Mouse (Mus musculus) limb, embryonic 14.5 days (tissue): ENCODE measurements around the gene 1700012A03Rik. TPM values are rescaled to one million over a fixed set of nuclear protein-coding genes. Genes with fewer than 3 reads are reported as not detected.

ENCODE experiments used
- ATAC-seq: fragments of 200-750 bp; cut with Nextera tagmentation; 2 replicates; pipeline ENCODE4 v1.8.0; 2017; ENCODE audit warnings: low read depth, moderate number of reproducible peaks, moderate TSS enrichment; ENCODE audit not compliant: low FRiP score
- DNase-seq: peaks from one replicate; pipeline ENCODE4 v3.0.0-alpha.2; 2015; ENCODE audit warnings: low spot score
- H3K27ac ChIP-seq: fragments of 300-500 bp; sonication (generic); replicated peaks from 2 replicates; pipeline ENCODE4 v1.5.1; 2014; ENCODE audit warnings: low read depth, mild to moderate bottlenecking, low read length, moderate library complexity, mixed read lengths
- H3K27me3 ChIP-seq: fragments of 300-500 bp; sonication (generic); 2 replicates; pipeline ENCODE4 v1.6.1; 2014; ENCODE audit warnings: low read length, mixed read lengths; ENCODE audit not compliant: control insufficient read depth, insufficient read depth
- H3K36me3 ChIP-seq: fragments of 300-500 bp; sonication (generic); 2 replicates; pipeline ENCODE4 v1.6.1; 2014; ENCODE audit warnings: mild to moderate bottlenecking, low read length, moderate library complexity, mixed read lengths; ENCODE audit not compliant: control insufficient read depth, insufficient read depth
- H3K4me1 ChIP-seq: fragments of 300-500 bp; sonication (generic); 2 replicates; pipeline ENCODE4 v1.6.1; 2014; ENCODE audit warnings: antibody characterized with exemption, low read length, mixed read lengths; ENCODE audit not compliant: control insufficient read depth, insufficient read depth
- H3K4me2 ChIP-seq: fragments of 300-500 bp; sonication (generic); replicated peaks from 2 replicates; pipeline ENCODE4 v1.6.1; 2014; ENCODE audit warnings: low read depth, mild to moderate bottlenecking, low read length, moderate library complexity; ENCODE audit not compliant: severe bottlenecking
- H3K4me3 ChIP-seq: fragments of 300-500 bp; sonication (generic); replicated peaks from 2 replicates; pipeline ENCODE4 v1.5.1; 2014; ENCODE audit warnings: low read length
- H3K9ac ChIP-seq: fragments of 300-500 bp; sonication (generic); 2 replicates; pipeline ENCODE4 v1.6.1; 2014; ENCODE audit warnings: mild to moderate bottlenecking, low read depth, low read length, moderate library complexity; ENCODE audit not compliant: severe bottlenecking
- H3K9me3 ChIP-seq: fragments of 300-500 bp; sonication (generic); 2 replicates; pipeline ENCODE4 v1.6.1; 2016; ENCODE audit warnings: low read length; ENCODE audit not compliant: control insufficient read depth
- POLR2A ChIP-seq: fragments of 200-500 bp; IDR thresholded peaks from 2 replicates; pipeline ENCODE4 v1.8.0; 2012; ENCODE audit warnings: inconsistent platforms, mild to moderate bottlenecking, moderate library complexity, borderline replicate concordance; ENCODE audit not compliant: insufficient read depth, insufficient read length; ENCODE audit errors: extremely low read depth
- WGBS: fragments of 180-500 bp; shearing (Covaris S2); extraction: QIAGEN DNeasy Blood & Tissue Kit; methylation state at CpG from one replicate; pipeline ENCODE4 v1.1.7; 2014; 5-methylcytosine and 5-hydroxymethylcytosine counted together
- polyA plus RNA-seq, 2 experiments: library from polyadenylated mRNA; depleted of rRNA in 1 of 2; stranded (reverse) in 1 of 2; unstranded in 1 of 2; fragments of >200 nt; fragmentation: Nextera tagmentation in 1 of 2; extraction: Ambion mirVana in 1 of 2; gene quantifications; 2 replicates each; pipeline versions ENCODE4 v1.2.1 to v1.2.3; 2012 to 2014

The 1700012A03Rik gene
- polyA plus RNA-seq, 2 experiments = not detected

DNA sequence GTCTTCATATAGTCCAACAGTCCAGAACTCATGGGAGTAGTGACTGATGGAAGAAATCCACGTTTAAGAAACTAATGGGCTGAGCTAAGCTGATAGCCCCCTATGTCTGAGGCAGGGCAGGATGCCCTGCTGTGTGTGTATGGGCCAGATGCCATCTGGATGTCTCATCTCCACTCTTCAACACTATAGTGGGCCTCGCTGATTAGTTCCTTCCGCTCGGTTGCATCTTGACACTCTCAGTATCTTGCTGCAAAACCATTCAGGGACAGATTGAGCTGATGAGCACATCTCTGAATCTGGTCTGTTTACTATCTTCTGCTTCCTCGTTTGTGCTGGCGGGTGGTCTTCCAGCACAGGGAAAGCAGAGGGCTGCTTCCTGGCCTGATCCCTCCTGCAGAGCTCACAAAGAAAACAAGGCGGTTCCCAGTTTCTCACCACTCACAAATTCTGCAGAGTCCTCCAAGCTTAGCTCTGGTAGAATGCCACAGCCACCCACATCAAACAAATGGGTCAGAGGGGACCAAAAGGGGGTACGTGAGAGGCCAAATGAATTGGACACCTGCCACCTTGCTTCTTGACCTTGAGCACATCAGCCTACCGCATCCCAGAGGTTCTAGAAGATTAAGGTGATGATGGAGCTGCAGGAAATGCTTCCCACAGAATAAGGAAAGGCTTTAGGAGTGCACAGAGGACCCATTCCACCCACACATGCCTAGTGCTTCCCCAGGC is 55.7 kb downstream of the 1700012A03Rik start:
- Histone ChIP-seq H3K4me1 (no peaks in the 10 kb centered on the region), H3K27ac (no peak overlapping the region), H3K36me3 (no peaks in the 10 kb centered on the region), H3K9me3 (no peaks in the 10 kb centered on the region), H3K4me3 (no peak overlapping the region), H3K4me2 (no peak overlapping the region), H3K27me3 (no peaks in the 10 kb centered on the region), H3K9ac (no peak overlapping the region)
- no peak for TF ChIP-seq POLR2A
- 53% methylated on average over 9 of the region's 9 CpGs for WGBS
- DNase-seq = no peak
- no peak for ATAC-seq
